Mouse (Mus musculus) embryonic stem cell, embryonic (primary cell): ENCODE measurements around the gene Vamp3.

Source experiments
- CTCF ChIA-PET, 4 experiments: fragments of 300-600 bp in 2 of 4; fragments of 350-600 bp in 2 of 4; sonication (Branson Sonifier 250); formaldehyde crosslinking; loops; one replicate each; lab custom pipeline; 2022; ENCODE audit warnings: inconsistent platforms in 2 of 4; lab: Charles Lee
- POLR2A ChIA-PET, 4 experiments: fragments of 300-600 bp in 2 of 4; fragments of 350-600 bp in 2 of 4; sonication (Branson Sonifier 250); formaldehyde crosslinking; loops; one replicate each; lab custom pipeline; 2022; ENCODE audit warnings: antibody characterized with exemption in 4 of 4, inconsistent platforms in 1 of 4; lab: Charles Lee

Gene Vamp3

DNA sequence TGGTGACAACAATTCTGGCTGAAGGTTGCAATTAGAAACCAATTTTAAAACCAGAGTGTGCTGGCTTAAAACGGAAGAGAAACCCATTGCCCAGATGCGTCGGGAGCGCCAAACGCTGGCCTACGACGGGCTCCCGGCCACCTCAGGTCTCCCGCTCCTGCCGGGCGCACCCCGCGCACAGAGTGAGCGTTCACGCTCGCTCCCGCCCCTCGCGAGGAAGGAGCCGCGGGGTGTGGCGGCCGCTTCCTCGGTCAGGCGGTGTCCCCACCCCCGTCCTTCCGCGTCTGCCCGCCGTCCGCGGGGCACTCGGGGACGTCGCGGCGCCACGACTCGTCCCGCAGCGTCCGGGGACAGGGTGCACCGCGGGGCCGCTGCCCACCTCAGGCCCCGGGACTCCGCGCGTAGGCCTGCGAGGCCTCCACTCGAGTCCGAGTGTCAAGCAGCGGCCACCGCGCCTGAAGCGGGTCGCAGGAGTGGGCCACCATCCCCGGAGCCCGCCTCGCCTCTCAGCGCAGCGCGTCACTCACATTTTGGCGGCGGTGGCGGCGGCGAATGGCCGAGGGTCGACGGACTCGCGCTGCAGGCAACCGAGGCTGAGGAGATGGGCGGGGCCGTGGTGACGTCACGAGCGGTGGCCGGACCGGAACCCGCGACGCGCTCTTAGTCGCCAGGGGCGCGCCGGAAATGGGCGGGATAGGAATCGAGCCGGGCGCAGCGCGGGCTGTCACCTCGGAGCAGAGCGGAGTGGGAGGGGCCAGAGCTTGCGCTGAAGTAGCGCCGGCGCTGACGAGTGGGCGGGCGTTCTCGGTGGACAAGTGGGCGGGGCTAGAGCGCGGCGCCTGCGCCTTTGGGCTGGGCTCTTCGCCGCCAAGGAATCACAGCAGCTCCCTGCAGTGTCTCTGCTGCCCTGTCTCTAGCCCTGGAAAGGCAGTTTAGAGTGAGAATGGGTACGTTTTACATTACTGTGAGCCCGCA is at the start of gene Vamp3:
Gene Vamp3 (minus strand): TSS at position 617 of the 975 bp plus-strand sequence.
- CTCF ChIA-PET: interaction anchor here in 3 of 4 experiments (0.6 to 3.2 kb wide), 15 partner anchors 15 to 393 kb away, joined by 3 to 11 read pairs (median 4); no protein-coding TSS in a partner anchor

DNA sequence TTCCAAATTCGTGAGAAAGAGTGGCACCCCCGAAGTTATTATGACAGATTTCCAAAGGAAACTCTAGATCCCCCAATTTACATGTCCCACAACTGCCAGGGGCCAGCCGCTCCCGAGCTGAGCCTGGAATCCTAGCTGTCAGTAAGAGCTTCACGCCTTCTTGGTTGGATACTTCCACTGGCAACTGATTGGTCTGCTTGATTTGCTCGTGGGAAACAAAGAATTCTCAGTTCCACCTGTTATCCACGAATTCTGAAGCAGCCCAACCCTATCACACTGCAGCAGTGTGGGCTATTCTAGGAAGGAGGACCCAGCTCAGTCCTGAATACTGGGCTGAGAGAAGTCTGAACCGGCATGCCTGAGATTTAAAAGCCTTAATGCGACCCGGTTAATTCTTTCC is 48.7 kb upstream of the Vamp3 start:
- POLR2A ChIA-PET: interaction anchor here in 2 of 4 experiments (0.7 to 6.3 kb wide), 8 partner anchors 10 to 126 kb away, joined by 3 to 67 read pairs (median 6); partner anchors contain the start of gene Vamp3 (in 1 of the 2)

More for the DNA sequence above, at the start of gene Vamp3:
- POLR2A ChIA-PET: interaction anchor here in 3 of 4 experiments (0.7 to 2.4 kb wide), 21 partner anchors 9 to 876 kb away, joined by 3 to 24 read pairs (median 4); partner anchors contain the start of genes Per3 (in 2 of the 3), Camta1 (in 1 of the 3) and Dnajc11 (in 1 of the 3)

DNA sequence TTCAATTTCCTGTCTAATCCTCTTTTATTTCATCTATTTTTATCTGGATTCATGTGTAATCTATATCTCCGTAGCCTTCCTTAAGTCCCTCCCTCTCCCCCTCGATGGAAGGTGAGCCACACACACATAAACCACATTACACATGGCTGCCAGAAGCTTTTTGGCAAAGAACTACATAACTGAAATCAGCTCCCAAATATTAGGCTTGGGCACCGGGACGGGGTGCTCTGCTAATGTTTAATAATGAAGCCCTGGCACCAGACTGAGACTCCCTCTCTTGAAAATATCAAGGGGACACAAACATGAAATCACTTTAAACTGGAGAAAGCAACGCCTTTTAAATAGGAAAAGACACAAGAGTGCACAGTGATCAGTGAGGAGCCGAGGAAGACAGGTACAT is 48.1 kb upstream of the Vamp3 start:
- ChIA-PET CTCF (interaction anchor here in 2 of 4 experiments (0.6 to 4.1 kb wide), 5 partner anchors 10 to 34 kb away, joined by 3 to 58 read pairs (median 9); no protein-coding TSS in a partner anchor), POLR2A (interaction anchor here in 2 of 4 experiments (1.1 to 6.3 kb wide), 4 partner anchors 13 to 48 kb away, joined by 3 to 67 read pairs (median 18); partner anchors contain the start of gene Vamp3 (in 1 of the 2))

More for the DNA sequence above, 48.7 kb upstream of the Vamp3 start:
- CTCF ChIA-PET: interaction anchor here in 2 of 4 experiments (0.6 to 4.1 kb wide), 6 partner anchors 10 to 33 kb away, joined by 3 to 58 read pairs (median 8); no protein-coding TSS in a partner anchor

- ChIA-PET CTCF (interaction anchor here in 2 of 4 experiments (0.6 to 2.1 kb wide), 4 partner anchors 9 to 179 kb away, joined by 4 to 12 read pairs (median 5); no protein-coding TSS in a partner anchor), POLR2A (interaction anchor here in 1 of 4 experiments (0.5 kb wide), 1 partner anchor 37 kb away, joined by 4 read pairs; no protein-coding TSS in a partner anchor)
These were observed 46.4 kb upstream of the Vamp3 start for GRCm38 (mm10) chr4:151104147-151104546.

DNA sequence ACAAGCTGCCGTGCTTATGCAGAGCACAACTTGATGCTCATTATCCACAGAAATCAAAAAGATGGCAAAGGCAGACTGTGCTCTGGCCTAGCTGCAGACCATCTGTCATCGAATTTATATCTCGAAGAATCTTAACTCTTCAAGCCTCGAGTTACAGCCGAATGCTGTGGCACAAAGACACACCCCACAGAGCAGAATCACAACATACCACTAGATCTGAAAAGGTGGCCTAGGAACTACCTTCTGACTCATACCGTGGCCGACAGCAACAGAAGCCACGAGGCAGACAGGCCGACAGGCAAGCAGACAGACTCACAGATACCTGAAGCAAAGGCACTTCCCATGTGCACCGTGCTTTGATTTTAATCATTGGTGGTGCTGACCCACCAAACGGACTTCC is 45.9 kb upstream of the Vamp3 start:
- CTCF ChIA-PET: interaction anchor here in 2 of 4 experiments (0.7 to 2.1 kb wide), 3 partner anchors 8 to 36 kb away, joined by 4 to 12 read pairs (median 4); no protein-coding TSS in a partner anchor
- POLR2A ChIA-PET: interaction anchor here in 1 of 4 experiments (0.5 kb wide), 1 partner anchor 37 kb away, joined by 4 read pairs; no protein-coding TSS in a partner anchor

GRCm38 (mm10) chr4:151097104-151097438 is 39.3 kb upstream of the Vamp3 start:
- CTCF ChIA-PET: interaction anchor here in 3 of 4 experiments (1.1 to 5.4 kb wide), 4 partner anchors 10 to 43 kb away, joined by 3 to 58 read pairs (median 13); no protein-coding TSS in a partner anchor
- POLR2A ChIA-PET: interaction anchor here in 3 of 4 experiments (1.4 to 3.6 kb wide), 4 partner anchors 10 to 19 kb away, joined by 3 to 19 read pairs (median 4); no protein-coding TSS in a partner anchor

GRCm38 (mm10) chr4:151096334-151097103 is 38.8 kb upstream of the Vamp3 start:
- POLR2A ChIA-PET: interaction anchor here in 3 of 4 experiments (0.6 to 3.6 kb wide), 12 partner anchors 11 to 837 kb away, joined by 3 to 19 read pairs (median 5); partner anchors contain the start of genes Dnajc11 (in 1 of the 3) and Vamp3 (in 1 of the 3)

DNA sequence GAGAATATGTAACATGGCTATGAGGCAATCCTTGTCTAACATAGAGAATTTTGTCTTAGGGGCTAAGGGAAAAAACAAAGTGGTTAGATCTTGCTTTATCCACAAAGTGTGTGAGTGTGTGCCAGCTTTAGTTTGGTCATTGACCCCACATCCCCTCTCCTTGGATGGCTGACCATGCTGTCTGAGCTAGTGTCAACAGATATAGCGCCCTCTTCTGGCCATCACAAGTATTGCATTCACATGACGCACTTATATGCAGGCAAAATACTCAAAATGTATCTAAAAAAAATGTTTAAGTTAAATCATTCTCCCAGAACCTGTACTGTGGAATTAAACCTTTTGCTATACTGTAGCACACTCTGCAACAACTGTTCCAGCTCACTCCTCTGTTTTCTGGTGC is 37.4 kb upstream of the Vamp3 start:
- ChIA-PET CTCF (interaction anchor here (0.5 to 5.4 kb wide), 41 partner anchors 8 to 951 kb away, joined by 3 to 58 read pairs (median 4); partner anchors contain the start of gene Per3 (in 1 of the 4)), POLR2A (interaction anchor here in 3 of 4 experiments (0.9 to 3.6 kb wide), 13 partner anchors 8 to 37 kb away, joined by 3 to 19 read pairs (median 6); partner anchors contain the start of gene Vamp3 (in 1 of the 3))

More at GRCm38 (mm10) chr4:151096334-151097103, 38.8 kb upstream of the Vamp3 start:
- CTCF ChIA-PET: interaction anchor here (0.5 to 5.4 kb wide), 19 partner anchors 8 to 900 kb away, joined by 3 to 58 read pairs (median 6); partner anchors contain the start of gene Phf13 (in 1 of the 4)

- ChIA-PET CTCF (interaction anchor here in 1 of 4 experiments (0.6 to 3.6 kb wide), 4 partner anchors 12 to 51 kb away, joined by 3 to 13 read pairs (median 4); no protein-coding TSS in a partner anchor), POLR2A (interaction anchor here in 2 of 4 experiments (0.8 to 1.4 kb wide), 2 partner anchors 10 to 19 kb away, joined by 3 to 7 read pairs; no protein-coding TSS in a partner anchor)
These were observed 31.5 kb upstream of the Vamp3 start, which contains the start of gene Gm13090 for GRCm38 (mm10) chr4:151089270-151089669. Gene Gm13090, plus strand, starts transcription at chr4:151089570.

GRCm38 (mm10) chr4:151088819-151089218 is 31.1 kb upstream of the Vamp3 start:
- CTCF ChIA-PET: interaction anchor here in 1 of 4 experiments (3.6 kb wide), 1 partner anchor 51 kb away, joined by 13 read pairs; no protein-coding TSS in a partner anchor
- POLR2A ChIA-PET: interaction anchor here (0.7 to 1.4 kb wide), 4 partner anchors 10 to 41 kb away, joined by 3 to 7 read pairs (median 3); no protein-coding TSS in a partner anchor

GRCm38 (mm10) chr4:151087358-151087757 is 29.6 kb upstream of the Vamp3 start:
- ChIA-PET CTCF (interaction anchor here in 3 of 4 experiments (0.6 to 3.6 kb wide), 7 partner anchors 8 to 337 kb away, joined by 3 to 13 read pairs (median 3); partner anchors contain the start of gene Per3 (in 1 of the 3)), POLR2A (interaction anchor here in 3 of 4 experiments (0.7 to 1.4 kb wide), 4 partner anchors 8 to 75 kb away, joined by 3 read pairs; partner anchors contain the start of gene Per3 (in 1 of the 3))

DNA sequence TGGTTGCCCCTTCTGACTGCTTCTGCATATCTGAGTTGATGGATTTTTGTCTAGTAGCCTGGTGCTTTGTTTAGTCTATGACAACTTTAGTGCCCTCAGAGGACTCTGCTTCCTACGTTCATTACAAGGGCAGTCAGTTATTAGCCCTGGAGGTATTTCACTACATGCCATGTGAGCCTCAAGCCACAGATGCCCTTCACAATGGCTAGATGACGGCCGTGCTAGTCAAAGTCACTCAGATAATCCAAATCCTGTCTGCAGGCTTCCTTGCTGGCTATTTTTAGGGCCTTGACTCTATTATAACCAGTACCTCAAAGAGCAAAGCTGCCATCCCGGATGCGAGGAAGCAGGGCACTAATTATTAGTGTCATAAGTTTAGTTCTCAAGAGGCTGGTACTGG is 25.3 kb upstream of the Vamp3 start:
- POLR2A ChIA-PET: interaction anchor here in 2 of 4 experiments (1.1 to 2.3 kb wide), 3 partner anchors 9 to 12 kb away, joined by 3 to 7 read pairs (median 4); no protein-coding TSS in a partner anchor

DNA sequence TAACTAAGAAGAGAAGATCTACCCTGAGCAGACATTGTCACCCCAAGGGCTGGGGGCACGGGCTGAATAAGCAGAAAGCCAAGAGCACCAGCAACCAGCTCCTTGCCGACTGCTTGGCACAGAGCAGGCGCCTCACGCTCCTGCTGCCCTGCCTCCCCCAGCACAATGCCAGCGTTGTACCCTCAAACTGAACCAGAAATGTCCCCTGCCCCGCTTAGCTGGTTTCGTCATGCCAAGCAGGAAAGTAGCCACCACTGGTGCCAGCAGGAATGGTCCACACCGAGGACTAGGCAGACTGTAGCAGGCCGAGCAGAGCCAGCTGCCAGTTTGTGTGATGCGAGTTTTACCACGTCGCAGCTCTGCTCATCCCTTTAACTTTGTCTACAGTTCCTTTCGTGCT is 24.2 kb upstream of the Vamp3 start:
- CTCF ChIA-PET: interaction anchor here in 2 of 4 experiments (0.6 to 2.0 kb wide), 5 partner anchors 13 to 58 kb away, joined by 3 to 9 read pairs (median 5); no protein-coding TSS in a partner anchor
- POLR2A ChIA-PET: interaction anchor here in 3 of 4 experiments (0.6 to 2.3 kb wide), 10 partner anchors 8 to 56 kb away, joined by 3 to 7 read pairs (median 4); no protein-coding TSS in a partner anchor

More for the DNA sequence above, 25.3 kb upstream of the Vamp3 start:
- CTCF ChIA-PET: interaction anchor here in 2 of 4 experiments (1.4 to 1.9 kb wide), 2 partner anchors 12 kb away, joined by 4 to 9 read pairs; no protein-coding TSS in a partner anchor

DNA sequence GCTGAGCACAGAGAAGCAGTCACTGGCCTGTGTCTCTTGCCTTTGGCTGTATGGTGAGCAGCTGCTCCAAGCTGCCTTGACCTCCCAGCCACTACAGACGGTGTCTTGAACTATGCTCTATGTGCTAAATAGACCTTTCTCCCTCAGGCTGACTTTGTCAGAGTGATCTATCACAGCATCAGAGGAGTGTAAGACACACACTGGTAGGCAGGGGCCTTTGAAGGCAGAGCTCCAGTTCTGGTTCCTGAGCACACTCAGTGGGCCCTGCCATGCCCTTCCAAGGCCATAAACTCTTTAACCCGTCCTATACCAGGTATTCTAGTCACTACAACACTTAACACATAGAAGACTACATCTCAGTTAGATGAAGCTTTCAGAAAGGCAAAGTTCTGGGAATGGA is 23.6 kb upstream of the Vamp3 start:
- CTCF ChIA-PET: interaction anchor here in 2 of 4 experiments (0.6 to 2.0 kb wide), 5 partner anchors 14 to 58 kb away, joined by 3 to 9 read pairs (median 5); no protein-coding TSS in a partner anchor
- POLR2A ChIA-PET: interaction anchor here in 3 of 4 experiments (0.7 to 2.6 kb wide), 9 partner anchors 9 to 47 kb away, joined by 3 to 7 read pairs (median 5); no protein-coding TSS in a partner anchor

GRCm38 (mm10) chr4:151074817-151075216 is 17.1 kb upstream of the Vamp3 start:
- CTCF ChIA-PET: interaction anchor here (0.9 to 7.7 kb wide), 10 partner anchors 13 to 67 kb away, joined by 3 to 77 read pairs (median 8); no protein-coding TSS in a partner anchor
- POLR2A ChIA-PET: interaction anchor here in 3 of 4 experiments (0.8 to 1.5 kb wide), 8 partner anchors 8 to 65 kb away, joined by 3 to 5 read pairs (median 4); partner anchors contain the start of genes Per3 (in 1 of the 3) and Vamp3 (in 1 of the 3)
